Mouse (Mus musculus) cerebellum, adult 18-20 months (tissue): ENCODE data around the gene Zfp385b.
A peak's percentile ranks its signal among the peaks of the same experiment; 100 is the strongest.
"Not testable (repeated sequence)": the region's sequence is repeated elsewhere in the genome, so short reads cannot be mapped to it uniquely, and the experiment has no call there.

Experiments used
- DNase-seq, 2 experiments: peaks; one replicate each; pipeline ENCODE4 v3.0.0; 2021

Zfp385b gene

DNA sequence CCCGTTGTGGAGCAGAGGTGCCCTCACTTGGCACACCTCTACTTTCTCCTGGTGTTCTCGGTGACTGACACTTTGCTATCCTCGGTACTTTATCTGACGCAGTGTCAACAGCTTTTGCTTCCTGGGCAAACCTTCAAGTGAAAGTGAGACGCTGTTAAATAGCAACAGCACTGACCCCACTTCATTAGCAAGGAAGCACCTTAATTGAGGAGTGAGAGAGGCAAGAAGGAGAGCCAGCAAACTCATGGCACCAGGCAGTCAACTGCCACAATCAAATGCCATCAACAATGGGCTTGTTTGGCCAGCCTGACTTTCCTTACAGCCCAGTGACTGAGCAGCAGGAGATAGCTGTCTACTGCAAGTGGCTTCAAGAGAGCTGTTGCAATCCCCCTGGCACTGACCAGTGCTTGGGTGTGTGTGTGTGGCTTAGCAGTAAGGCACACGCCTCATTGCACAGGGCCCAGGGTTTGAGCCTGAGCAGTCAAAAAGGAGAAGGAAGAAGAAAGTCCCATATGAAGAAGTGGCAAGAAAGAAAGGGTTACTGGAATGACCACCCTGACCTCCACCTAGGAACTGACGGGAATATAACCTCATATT is 365.0 kb downstream of the Zfp385b start:
- DNase-seq, result no peak

DNA sequence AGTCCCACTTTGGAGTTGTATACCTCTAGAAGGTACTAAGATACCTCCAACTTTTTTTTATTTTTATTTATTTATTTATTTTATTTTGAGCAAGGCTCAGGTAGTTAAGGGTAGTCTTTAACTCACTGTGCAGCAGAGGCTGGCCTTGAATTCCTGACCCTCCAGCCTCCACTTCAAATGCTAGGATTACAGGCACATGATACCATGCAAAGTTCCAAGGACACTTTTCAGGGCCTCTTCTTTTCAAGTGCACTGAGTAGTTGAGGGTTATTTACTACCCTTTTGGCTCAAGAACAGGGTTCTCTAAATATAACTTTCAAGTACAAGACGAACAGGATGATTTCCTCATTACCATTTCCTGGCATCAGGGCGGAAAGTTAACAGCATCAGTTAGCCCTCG is 365.7 kb downstream of the Zfp385b start:
- no peak for DNase-seq

DNA sequence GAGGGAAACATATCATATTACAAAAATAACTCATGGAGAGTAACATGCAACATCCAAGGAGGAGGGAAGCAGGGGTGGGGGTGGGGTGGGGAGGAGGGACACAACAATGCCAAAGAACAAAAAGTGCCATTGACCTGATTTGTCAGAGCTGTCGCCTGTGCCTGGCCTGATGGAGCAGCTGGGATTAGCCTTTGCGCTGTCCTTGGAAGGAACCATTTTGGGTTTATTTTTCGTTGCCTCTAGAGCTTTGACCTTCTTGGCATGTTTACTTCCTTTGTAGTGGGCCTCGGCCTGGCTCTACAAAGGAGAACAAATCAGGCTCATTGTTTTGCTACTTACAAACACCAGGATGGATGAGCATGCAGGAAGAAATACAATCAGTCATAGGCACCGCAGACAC is 369.4 kb downstream of the Zfp385b start:
- DNase-seq, result not testable (repeated sequence)

DNA sequence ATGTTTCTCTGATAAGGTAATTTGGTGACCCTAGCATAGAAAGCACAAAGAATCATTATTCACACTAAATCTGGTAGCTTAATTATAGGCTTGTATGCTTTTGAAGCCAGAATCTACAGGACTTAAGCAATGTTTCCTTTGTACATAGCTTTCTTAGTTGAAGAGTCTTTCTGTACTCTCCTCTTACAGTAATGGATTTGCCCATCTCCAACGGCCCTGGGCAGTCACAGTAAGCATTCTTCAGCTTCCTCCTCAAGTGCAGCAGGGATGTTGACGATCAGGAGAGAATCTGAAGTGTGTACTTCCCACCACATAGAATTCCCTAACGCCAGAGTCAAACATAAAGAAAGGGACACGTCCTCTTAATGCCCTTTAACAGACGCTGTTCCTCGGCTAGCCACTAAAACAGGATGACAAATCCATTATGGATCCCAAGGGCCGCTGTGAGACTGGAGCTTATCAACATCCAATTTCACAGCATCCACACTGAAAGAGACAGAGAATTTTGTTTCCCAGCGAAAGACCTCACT is 370.4 kb downstream of the Zfp385b start:
- DNase-seq, result no peak

DNA sequence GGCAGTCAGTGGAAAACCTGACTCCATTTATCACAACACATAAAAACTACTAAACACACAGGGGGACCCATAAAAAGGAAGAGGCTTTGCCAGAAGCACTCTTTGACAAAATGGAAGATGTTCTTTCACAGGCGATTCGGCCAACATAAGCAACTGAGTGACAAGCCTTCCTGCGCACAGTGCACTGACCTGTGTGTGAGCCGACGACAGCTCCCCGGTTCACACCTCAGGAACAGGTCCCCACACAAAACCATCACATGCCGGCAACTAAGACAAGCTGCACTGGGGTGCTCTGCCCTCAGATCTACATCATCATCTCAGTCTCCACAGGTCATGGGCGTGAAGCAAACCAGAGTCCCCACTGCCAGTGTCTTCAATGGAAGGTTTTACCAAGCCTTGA is 375.2 kb downstream of the Zfp385b start:
- no peak for DNase-seq

DNA sequence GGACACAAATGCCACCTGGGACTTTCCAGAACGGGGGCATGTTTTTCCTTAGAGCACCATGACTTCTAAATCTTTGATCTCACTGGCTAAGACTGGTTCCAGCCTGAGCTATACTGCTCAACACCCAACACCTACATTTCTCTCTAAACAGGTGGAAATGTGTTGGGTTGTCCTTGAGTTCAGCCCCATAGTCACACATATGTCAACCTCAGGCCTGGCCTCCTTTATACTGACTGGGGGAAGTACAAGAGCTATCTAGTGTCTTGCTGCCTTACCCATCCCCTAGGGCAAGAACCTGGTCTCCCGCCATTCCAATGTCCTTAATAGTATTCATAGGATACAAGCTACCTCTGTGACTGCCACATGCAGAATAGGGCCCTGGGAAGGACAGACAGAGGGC is 378.8 kb downstream of the Zfp385b start:
- no peak for DNase-seq

DNA sequence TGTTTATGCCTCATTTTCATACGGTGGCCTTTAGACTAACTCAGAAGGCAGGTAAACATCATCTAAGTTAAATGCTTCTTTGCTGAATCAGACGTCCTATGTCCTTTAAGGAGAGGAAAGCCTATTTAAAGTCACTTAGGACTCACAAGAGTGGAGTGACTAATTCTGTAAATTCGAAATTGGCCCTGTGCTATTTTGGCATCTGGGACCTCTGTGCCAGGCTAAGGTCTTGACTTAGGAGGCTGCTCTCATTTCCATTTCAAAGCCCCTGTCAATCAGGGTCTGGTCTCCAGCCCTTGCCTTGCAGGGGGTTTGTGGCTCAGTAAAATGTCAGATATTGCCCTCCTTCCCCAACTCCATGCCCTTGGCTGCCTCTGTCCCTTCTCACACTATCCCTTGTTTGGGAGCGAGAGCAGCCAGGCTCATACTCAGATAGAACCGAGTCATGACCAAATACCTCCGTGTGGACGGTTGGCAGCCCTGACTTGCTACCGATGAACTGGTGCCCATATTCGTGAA is 383.1 kb downstream of the Zfp385b start:
- DNase-seq, result no peak

DNA sequence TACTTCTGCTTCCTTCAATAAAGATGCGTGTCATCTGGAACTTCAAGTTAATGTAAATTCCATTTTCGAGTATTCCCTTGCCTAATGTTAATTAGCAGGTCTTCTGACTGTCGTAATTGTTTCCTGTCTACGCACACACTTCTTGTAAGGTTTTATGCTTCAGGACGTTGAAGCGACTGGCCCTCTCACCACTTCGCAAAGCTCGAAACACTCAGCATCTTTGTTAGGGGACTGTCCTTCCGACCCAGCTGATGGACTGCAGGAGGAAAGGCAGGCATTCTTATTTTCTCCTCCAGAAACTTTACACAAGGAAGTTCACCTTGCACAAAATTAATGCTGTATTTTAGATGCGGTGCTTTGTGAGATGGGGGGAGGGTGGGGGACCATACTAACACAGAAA is 400.0 kb downstream of the Zfp385b start:
- no peak for DNase-seq

DNA sequence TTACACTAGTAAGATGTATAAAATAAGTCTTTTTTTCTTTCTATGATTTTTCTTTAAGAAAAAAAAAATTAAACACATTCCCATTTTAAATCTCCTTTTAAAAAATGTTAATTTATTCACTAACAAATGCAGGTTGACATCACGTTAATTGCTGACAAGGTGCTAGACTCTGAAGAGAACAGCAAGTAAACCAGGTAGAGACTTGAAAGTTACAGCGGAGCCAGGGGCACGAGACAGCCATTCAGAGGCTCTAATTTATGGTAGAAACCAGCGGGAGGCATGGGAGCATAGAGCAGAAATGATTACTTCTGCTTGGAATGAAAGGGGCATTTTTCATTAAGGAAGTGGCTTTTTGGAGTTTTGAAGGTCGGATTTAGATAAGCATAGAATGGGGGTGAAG is 401.4 kb downstream of the Zfp385b start:
- DNase-seq, result no peak

DNA sequence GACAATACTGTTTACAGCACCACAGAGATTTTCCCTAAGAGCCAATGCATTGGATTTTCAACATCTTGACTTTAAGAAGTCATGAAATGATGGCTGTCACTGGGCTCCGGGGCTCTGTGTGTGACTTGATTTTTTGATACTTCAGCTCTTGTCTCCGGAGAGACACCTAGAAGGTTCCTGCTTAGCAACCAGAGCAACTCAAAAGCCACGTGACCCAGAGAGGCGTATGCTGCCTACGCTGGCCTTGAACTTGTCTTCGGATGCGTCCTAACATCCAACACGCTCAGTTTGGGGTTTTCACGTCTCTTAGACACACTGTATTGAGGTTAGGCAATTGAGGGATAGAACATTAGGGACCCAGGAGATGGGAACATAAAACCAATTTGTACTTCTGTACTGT is 407.3 kb downstream of the Zfp385b start:
- DNase-seq, result no peak

DNA sequence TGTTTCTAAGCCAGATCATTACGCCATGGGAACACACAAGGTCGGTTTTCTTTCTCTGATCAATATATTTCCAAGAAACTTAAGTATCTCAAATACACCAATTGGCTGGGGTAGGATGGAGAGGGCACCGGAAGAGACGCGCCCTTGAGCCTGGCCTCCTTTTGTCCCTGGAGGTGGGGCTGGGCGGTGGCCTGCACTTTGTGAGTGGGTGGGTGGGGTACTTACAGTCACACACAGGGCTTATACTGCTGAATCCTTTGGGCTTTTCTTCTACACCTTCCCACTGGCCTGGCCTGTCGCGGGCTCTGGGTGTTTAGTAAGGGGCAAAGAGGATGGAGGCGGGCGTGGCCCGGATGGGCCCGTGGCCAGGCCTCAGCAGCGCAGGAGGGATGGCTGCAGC is 407.8 kb downstream of the Zfp385b start:
- no peak for DNase-seq

DNA sequence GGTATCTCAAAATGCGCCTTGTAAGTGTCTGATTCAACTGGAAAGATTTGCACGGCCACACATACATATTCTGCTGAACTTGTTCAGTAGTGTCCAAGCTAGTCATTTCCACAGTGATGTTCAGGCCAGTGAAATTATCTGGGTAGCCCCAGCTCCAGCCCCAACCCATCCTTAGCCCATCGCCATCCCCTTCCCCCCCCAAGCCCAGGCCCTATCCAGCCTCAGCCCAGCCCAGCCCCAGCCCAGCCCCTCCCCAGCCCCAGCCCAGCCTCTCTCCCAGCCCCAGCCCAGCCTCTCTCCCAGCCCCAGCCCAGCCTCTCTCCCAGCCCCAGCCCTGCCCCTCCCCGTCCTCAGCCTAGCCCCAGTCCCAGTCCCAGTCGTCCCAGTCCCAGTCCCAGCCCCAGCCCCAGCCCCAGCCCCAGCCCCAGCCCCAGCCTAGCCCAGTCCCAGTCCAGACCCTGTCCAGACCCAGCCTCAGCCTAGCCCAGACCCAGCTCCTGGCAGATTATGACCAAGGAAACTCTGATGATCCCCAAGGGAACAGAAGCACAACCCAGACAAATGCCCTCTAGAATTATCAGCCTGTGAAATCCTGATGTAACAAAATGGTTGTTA is 409.8 kb downstream of the Zfp385b start:
- no peak for DNase-seq

DNA sequence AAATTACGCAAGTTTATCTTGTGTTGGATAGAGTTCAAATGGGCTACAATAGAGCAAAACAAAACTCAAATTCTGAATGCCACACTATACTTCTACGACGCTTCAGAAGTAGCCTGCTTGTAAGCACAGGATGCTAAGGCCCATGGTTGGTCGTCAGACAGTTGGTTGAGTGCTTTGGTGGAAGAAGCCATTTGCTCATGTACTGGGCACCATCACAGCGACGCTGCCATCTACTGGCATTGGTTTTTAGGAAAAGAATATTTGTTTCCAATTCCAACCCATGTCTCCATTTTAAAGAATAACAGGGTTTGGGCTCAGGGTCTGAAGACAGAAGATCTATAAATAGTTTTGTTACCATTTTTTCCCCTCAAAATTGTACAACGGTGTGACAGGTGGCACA is 410.5 kb downstream of the Zfp385b start:
- no peak for DNase-seq

DNA sequence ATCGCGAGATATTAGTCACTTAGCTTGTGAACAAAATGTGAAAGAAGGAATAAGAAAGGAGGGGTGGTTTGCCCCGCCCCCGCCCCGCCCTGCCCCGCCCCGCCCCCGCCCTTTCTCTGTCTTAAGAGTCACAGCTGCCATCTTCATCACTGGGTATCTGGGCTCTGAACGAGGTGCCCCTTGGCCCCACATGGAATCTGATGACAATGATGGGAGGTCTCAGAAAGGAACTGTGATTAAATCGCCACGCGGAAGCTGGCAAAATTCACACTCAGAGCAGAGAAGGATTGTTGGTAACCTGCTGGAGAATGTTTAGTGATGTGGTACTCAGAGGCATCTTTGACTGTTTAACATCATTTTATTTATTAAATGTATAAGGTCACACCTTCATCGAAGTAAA is 417.1 kb downstream of the Zfp385b start:
- no peak for DNase-seq

DNA sequence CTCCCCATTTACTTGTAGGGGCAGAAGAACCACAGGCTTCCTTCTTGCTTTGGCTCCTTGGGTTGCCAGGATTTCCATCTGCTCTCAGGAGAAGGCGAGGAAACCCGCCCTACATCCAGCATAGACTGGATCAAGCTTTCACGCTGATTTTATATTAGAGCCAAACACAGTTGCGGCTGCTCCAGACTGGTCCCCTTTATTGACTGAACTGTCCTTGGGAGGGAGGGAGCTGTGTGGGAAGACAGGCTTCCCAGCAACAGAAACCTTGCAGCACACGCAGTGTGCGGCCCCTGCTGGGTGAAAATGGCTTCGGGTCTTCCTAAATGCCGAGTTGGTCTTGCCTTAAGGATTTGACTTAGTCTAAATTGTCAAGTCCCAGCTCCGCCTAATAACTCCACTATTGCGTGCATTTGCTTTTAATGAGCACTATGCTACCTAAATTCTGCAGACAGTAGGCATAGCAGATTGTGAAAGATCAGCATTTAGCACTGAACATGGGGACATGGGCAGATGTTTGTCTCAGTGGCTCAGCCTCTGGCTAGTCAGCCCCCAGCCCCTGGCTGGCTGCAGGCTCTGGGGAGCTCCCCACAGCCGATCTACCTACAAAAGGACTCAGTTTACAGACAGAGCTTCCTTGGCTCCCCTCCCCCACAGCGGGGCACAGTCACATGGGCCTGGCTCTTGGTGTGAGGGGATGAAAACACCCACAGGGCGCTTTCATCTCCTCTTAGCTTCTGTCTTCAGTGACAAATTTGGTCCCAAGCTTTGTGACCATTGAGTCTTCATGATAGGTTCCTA is 417.8 kb downstream of the Zfp385b start:
- peak; percentile 31 to 34 for DNase-seq

DNA sequence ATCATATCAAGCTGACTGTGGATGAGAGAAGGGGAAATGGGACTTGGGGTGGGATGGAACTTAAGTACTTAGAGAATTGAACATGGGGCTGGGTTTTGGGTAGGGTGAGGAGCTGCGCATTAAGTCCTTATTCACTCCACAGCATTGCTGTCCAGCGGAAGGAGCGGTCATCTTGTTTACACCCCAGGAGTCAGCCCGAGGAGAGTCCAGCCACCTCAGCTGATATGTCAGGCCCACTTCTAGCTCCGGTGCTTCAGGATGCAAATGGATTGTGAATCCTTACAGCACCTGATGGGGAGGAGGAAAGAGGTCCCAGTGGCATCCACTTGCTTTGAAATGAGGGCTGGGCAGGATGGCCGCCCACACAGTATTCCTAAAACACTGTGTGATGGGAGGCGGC is 425.6 kb downstream of the Zfp385b start:
- DNase-seq, result no peak

DNA sequence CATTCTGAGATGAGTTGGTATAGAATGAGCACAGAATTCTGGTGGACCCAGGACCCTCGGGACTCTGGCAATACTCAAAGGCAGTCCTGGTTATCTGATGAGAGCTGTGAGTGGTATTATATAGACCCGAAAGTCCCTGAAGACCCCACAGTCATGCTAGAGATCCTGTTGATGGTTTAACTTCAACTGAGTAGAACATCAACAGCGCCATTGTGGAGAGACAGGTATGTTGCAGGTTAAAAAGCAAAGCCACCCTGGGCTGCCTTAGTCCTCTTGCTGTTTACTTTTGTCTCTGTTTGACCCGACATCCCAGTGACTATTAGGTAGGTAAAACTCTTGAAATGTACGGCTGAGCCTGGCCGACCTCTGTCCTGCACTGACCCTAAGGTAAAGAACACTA is 431.3 kb downstream of the Zfp385b start:
- no peak for DNase-seq

DNA sequence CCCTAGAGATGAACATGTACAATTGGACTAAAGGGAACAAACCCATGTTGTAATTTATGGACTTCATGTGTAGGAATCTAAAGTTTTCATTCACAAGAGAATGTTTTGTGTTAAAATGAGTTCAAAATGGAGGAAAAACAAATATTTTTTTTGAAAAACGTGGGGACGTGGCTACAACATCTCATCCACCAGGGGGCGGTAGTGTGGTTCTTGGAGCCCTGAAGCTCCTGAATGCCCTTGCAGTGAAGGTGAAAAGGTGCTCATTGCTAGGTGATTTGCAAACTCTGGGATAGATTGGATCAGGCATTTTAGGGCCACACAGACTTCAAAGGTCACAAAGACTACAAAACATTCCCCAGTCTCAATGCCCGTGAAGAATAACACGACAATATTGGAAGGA is 432.9 kb downstream of the Zfp385b start:
- peak; percentile 74 to 83 for DNase-seq

DNA sequence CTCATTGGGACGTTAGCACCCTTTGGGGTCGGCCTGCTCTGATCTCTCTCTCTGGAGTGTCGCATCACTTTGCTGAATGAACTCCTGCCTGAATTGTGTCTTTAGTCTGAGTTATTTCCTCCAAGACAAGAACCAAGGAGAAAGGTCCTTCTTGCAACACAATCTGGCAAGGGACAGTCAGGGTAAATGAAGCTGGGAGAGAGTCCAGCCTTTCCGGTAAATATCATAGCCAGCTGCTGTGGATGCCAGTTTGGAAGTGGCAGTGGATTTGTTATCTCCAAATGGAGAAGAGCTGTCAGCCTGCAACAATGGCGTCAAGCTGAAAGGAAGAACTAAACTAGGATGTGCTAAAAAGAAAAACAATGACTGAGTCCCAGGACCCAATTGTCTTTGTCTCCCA is 436.7 kb downstream of the Zfp385b start:
- DNase-seq, result no peak

DNA sequence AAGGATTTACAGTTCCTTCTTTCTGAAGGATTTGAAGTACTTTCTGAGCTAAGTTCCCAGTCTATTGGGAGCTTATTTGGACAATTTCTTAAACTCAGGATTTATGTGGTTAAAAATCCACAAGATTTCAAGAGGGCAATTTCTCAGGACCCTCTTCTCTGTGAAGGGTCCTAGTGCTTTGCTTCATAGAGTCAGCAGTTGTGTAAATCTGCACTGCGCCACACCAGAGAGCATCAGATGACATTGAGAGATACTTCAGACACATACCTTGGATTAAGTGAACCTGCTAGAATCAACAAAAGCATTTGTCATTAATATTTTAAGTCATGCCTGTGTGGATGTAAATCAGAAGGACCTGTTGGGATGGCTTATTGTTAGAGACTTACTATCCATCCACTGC is 439.5 kb downstream of the Zfp385b start:
- DNase-seq, result no peak

DNA sequence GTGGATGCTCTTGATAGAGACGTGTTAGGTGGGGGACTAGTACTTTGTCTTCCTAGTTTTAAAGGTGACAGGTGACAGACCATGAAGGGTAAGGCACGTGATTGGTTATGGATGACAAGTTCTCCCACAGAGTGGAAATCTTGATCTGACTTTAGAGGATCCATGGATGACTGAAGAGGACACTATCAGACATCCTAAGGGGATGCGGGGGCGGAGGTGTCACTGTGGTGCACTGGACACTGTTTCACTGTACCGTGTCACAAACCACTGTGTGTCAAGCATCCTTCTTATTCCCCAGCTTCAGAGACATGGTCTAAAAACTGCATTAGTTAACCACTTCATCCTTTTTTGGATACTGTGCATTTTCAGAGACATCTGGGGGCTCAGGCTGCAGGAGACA is 440.1 kb downstream of the Zfp385b start:
- DNase-seq, result no peak

DNA sequence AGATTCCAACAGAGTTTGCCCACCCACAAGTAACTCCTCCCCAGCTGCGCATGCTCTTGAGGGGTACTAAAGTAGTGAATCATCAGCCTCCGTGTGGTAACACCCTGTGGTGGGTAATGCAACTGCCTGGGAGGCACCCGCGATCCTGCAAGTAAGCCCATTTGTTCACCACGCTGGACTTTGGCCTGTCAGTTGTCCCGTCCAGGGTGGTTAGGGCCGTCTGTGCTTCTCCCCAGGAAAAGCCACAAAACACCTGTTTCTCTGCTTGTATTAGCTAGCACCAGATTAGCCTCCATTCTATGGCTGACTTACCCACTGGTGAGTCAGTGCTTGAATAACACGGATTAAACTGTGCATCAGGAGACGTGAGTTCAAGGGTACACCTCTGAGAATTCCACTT is 442.6 kb downstream of the Zfp385b start:
- no peak for DNase-seq

DNA sequence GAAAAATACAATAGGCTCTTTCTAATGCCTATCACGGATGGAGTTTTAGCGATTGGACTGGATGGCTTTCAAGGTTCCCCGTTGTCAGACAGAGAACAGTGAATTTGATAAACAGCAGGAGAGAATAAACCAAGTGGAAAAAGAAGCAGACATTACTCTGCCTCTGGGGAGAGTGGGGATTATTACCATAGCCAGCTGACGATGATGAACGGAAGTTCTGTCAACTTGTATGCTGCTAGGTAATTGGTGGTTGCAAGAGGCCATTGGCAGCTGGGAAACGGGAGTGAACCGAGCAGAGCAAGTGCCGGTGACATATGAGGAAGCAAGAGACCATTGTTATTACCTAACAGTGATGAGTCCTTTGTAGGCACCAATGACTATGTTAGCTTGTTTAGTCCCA is 444.3 kb downstream of the Zfp385b start:
- no peak for DNase-seq

DNA sequence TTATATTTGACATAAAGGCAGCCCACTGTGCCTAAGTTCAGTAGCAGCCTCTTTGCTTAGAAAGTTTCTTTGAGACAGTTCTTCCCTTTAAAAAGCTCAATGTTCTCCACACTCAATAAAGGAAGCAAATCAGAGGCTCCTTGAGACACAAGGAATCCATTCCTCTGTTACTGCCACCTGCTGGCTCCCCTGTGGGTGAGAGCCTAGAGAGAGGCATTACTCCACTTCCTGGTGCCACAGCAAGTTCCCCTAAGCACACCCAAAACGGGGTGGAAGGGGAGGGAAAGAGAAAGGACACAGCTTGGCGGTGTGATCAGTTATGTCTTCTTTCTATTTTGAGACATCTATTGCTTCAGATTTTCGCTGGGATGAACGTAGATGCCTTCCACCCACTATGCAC is 450.3 kb downstream of the Zfp385b start:
- DNase-seq, result no peak
